Comparison of ENCODE assay signal across 11 mouse cellular contexts in the genomic region with DNA sequence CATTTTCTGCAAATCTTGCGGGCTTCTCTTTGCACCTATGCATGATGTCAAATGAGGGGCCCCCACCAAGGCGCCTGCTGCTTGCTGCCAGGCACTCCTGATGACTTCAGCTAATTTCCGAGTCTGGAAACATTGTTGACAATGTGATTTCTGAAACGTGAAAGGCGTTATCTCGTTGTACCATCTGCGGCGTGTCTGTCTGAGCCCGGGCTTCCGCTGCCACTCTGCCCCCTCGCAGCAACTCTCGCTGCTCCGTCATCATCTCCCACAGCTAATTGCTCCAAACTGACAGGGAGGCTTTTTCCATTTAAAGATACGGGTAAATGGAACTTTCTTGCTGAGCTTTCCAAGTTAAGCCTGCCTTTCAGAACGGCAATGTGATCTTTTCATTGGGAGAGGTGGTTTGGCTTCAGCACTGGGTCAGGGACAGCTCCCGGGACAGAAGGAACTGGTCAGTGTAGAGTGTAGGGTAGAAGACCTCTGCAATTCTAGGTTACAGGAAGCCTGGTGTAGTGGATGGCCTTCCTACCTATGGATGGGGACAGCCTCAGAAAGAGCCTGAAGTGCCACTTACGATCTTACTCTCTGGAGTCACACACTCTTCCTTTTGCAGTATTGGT.
A peak's percentile ranks its signal among the peaks of the same experiment; 100 is the strongest.
DNase-seq lines count a peak whose midpoint lies in the region; ATAC-seq and TF ChIP-seq lines count a peak whose summit lies in the region.
"Had no signal": no experiment of that assay in that cellular context is flagged by ENCODE, and none has a peak within 500 bp of the region (broad histone marks: within the 10 kb centered on the region; RNA-seq: fewer than 3 reads in every experiment).

No protein-coding gene starts in this region.

- no peak overlapping the region for H3K4me2 ChIP-seq in lung, postnatal 0 days (replicated peaks; ENCODE audit: low read depth, low read length)
- 0 out of 2 replicates have a peak overlapping the region, but pooled peaks have one; percentile 2 for H3K4me2 ChIP-seq in forebrain, embryonic 16.5 days (ENCODE audit: low read length)
- H3K4me2 ChIP-seq in intestine, embryonic 16.5 days (ENCODE audit: low read depth, low read length), result no peak overlapping the region
- H3K4me2 ChIP-seq: embryonic facial prominence, embryonic 13.5 days; limb, embryonic 13.5 days had no signal

- H3K27me3 ChIP-seq in lung, postnatal 0 days (replicated peaks; ENCODE audit: insufficient read depth, low read length), result no peaks in the 10 kb centered on the region
- no peaks in the 10 kb centered on the region for H3K27me3 ChIP-seq in forebrain, embryonic 16.5 days (replicated peaks; ENCODE audit: control insufficient read depth, insufficient read depth, low read length)
- H3K27me3 ChIP-seq in intestine, embryonic 16.5 days (replicated peaks; ENCODE audit: control insufficient read depth, insufficient read depth, low read length), result no peaks in the 10 kb centered on the region
- H3K27me3 ChIP-seq: CH12.LX; embryonic facial prominence, embryonic 13.5 days; limb, embryonic 13.5 days had no signal

- no peaks in the 10 kb centered on the region for H3K36me3 ChIP-seq in lung, postnatal 0 days (ENCODE audit: insufficient read depth, low read length)
- H3K36me3 ChIP-seq in forebrain, embryonic 16.5 days (ENCODE audit: control insufficient read depth, insufficient read depth), result no peaks in the 10 kb centered on the region
- H3K36me3 ChIP-seq in intestine, embryonic 16.5 days (ENCODE audit: control insufficient read depth, insufficient read depth, low read length), result no peaks in the 10 kb centered on the region
- H3K36me3 ChIP-seq: embryonic facial prominence, embryonic 13.5 days; limb, embryonic 13.5 days had no signal

- TF ChIP-seq CTCF in lung, postnatal 0 days (IDR thresholded peaks at IDR 0.05), result no peak
- no peak for TF ChIP-seq CTCF in gastrocnemius, adult 2 months (IDR thresholded peaks at IDR 0.05)

- DNase-seq in frontal cortex, adult 2 months (ENCODE audit: extremely low spot score in 1 of 2, low spot score in 1 of 2), result peak; percentile 2 to 43
- DNase-seq in frontal cortex, postnatal 14 days (ENCODE audit: low spot score in 2 of 2), result no peak
- peak; percentile 35 for DNase-seq in lung, postnatal 0 days (ENCODE audit: low spot score)
- DNase-seq in lung, postnatal 25 days (ENCODE audit: low spot score), result no peak
- DNase-seq in right cerebral cortex, adult 2 months (ENCODE audit: low spot score in 2 of 2), result peak; percentile 32 to 34
- no peak for DNase-seq in gastrocnemius, adult 2 months

- no peak for ATAC-seq in lung, postnatal 0 days
- ATAC-seq in forebrain, embryonic 16.5 days, result peak; percentile 63
- ATAC-seq in intestine, embryonic 16.5 days, result no peak

- no peak for TF ChIP-seq EP300 in lung, postnatal 0 days (IDR thresholded peaks at IDR 0.05)

- no peak overlapping the region for H3K4me3 ChIP-seq in lung, postnatal 0 days (ENCODE audit: low read depth, low read length)
- H3K4me3 ChIP-seq in forebrain, embryonic 16.5 days (replicated peaks; ENCODE audit: low read length), result no peak overlapping the region
- H3K4me3 ChIP-seq in gastrocnemius, adult 2 months, result no peak overlapping the region
- H3K4me3 ChIP-seq in intestine, embryonic 16.5 days (ENCODE audit: low read length), result no peak overlapping the region
- H3K4me3 ChIP-seq: embryonic facial prominence, embryonic 13.5 days; limb, embryonic 13.5 days had no signal

- no peak overlapping the region for H3K27ac ChIP-seq in lung, postnatal 0 days (ENCODE audit: low read length)
- H3K27ac ChIP-seq in forebrain, embryonic 16.5 days (ENCODE audit: low read length), result no peak overlapping the region
- H3K27ac ChIP-seq in gastrocnemius, adult 2 months, result no peak overlapping the region
- H3K27ac ChIP-seq in intestine, embryonic 16.5 days (ENCODE audit: low read length), result no peak overlapping the region
- H3K27ac ChIP-seq: embryonic facial prominence, embryonic 13.5 days; limb, embryonic 13.5 days had no signal

- intact Hi-C loops in gastrocnemius, adult 2 months (cut with DNase I), result no loop called here

- WGBS in lung, postnatal 0 days, result 57% methylated on average over 17 of the region's 17 CpGs
- 37% methylated on average over 17 of the region's 17 CpGs for WGBS in forebrain, embryonic 16.5 days
- 74% methylated on average over 17 of the region's 17 CpGs for WGBS in intestine, embryonic 16.5 days

- no peaks in the 10 kb centered on the region for H3K9me3 ChIP-seq in lung, postnatal 0 days (ENCODE audit: low read length)
- H3K9me3 ChIP-seq in forebrain, embryonic 16.5 days (ENCODE audit: control insufficient read depth, low read length), result no peaks in the 10 kb centered on the region
- no peaks in the 10 kb centered on the region for H3K9me3 ChIP-seq in intestine, embryonic 16.5 days (ENCODE audit: control insufficient read depth, low read length)
- H3K9me3 ChIP-seq: embryonic facial prominence, embryonic 13.5 days; limb, embryonic 13.5 days had no signal

- H3K4me1 ChIP-seq in lung, postnatal 0 days (ENCODE audit: insufficient read depth, low read depth, low read length), result no peaks in the 10 kb centered on the region
- H3K4me1 ChIP-seq in forebrain, embryonic 16.5 days (replicated peaks; ENCODE audit: control insufficient read depth, insufficient read depth, low read length), result 0 out of 2 replicates have a peak, but pooled peaks cover 6% of the 10 kb centered on the region
- no peaks in the 10 kb centered on the region for H3K4me1 ChIP-seq in intestine, embryonic 16.5 days (ENCODE audit: control insufficient read depth, insufficient read depth, low read length)
- H3K4me1 ChIP-seq: embryonic facial prominence, embryonic 13.5 days; limb, embryonic 13.5 days had no signal

- H3K9ac ChIP-seq in lung, postnatal 0 days (replicated peaks; ENCODE audit: low read depth), result no peak overlapping the region
- no peak overlapping the region for H3K9ac ChIP-seq in forebrain, embryonic 16.5 days (replicated peaks; ENCODE audit: low read depth, low read length)
- no peak overlapping the region for H3K9ac ChIP-seq in intestine, embryonic 16.5 days (ENCODE audit: low read depth, low read length)
- H3K9ac ChIP-seq: embryonic facial prominence, embryonic 13.5 days; limb, embryonic 13.5 days had no signal

Comparison
In these comparisons a context has a peak if more than half of its experiments do, and no peak if none do; other contexts are left out.
1. DNase-seq: peak in frontal cortex, adult 2 months (2 of 2), lung, postnatal 0 days (single experiment) and right cerebral cortex, adult 2 months (2 of 2); none in frontal cortex, postnatal 14 days (0 of 2), lung, postnatal 25 days (single experiment) and gastrocnemius, adult 2 months (single experiment).